Mouse (Mus musculus): ENCODE measurements around the gene Ackr2.

DNA sequence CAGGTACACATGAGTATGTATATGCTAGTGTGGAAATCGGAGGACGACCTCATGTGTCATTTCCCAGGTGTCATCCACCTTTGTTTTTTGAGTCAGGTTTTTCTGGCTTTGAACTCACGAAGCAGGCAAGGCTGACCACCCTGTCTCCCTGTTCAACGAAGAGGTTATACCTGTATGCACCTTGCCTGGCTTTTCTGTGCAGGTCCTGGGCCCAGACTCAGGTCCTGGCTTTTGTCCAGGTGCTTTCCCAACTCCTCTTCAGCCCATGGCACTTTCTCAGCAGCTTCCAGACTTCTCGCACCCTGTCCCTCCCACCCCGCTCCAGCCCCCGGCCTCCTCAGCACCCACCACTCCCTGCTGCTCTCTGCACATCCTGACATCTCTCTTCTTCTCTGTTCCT is 13.0 kb downstream of the Ackr2 start:
- no peak for TF ChIP-seq POLR2A (IDR thresholded peaks at IDR 0.05; ENCODE audit: insufficient read depth, low read depth, low read length)
- no peak for TF ChIP-seq CTCF (IDR thresholded peaks at IDR 0.05)
- TF ChIP-seq EP300 (IDR thresholded peaks at IDR 0.05; ENCODE audit: insufficient read depth, low read depth, low read length) = no peak

All from heart, adult 2 months (tissue).